Mouse (Mus musculus) stomach, postnatal 0 days (tissue): ENCODE measurements at regions not wholly inside any gene's neighbourhood (a gene's known extent, or its start where the extent isn't known, plus 50 kb on each side); places are given as distances from the start of the nearest gene placed in this dataset.
"Not testable (repeated sequence)": the region's sequence is repeated elsewhere in the genome, so short reads cannot be mapped to it uniquely, and the experiment has no call there.

ENCODE experiments used
- ATAC-seq: fragments of 200-750 bp; cut with Nextera tagmentation; 2 replicates; pipeline ENCODE4 v1.8.0; 2017; ENCODE audit not compliant: low FRiP score, low TSS enrichment
- DNase-seq: peaks from one replicate; pipeline ENCODE4 v3.0.0-alpha.2; 2016; ENCODE audit warnings: low spot score
- H3K27ac ChIP-seq: fragments of 300-500 bp; sonication (generic); replicated peaks from 2 replicates; pipeline ENCODE4 v1.5.1; 2014; ENCODE audit warnings: mild to moderate bottlenecking, control low read depth
- H3K27me3 ChIP-seq: fragments of 300-500 bp; sonication (generic); 2 replicates; pipeline ENCODE4 v1.6.1; 2014; ENCODE audit warnings: low read length; ENCODE audit not compliant: control insufficient read depth, insufficient read depth
- H3K36me3 ChIP-seq: fragments of 300-500 bp; sonication (generic); 2 replicates; pipeline ENCODE4 v1.6.1; 2014; ENCODE audit warnings: low read length, mixed read lengths; ENCODE audit not compliant: control insufficient read depth, insufficient read depth
- H3K4me1 ChIP-seq: fragments of 300-500 bp; sonication (generic); replicated peaks from 2 replicates; pipeline ENCODE4 v1.6.1; 2014; ENCODE audit warnings: antibody characterized with exemption; ENCODE audit not compliant: control insufficient read depth, insufficient read depth
- H3K4me2 ChIP-seq: fragments of 300-500 bp; sonication (generic); replicated peaks from 2 replicates; pipeline ENCODE4 v1.6.1; 2014; ENCODE audit warnings: low read depth, mild to moderate bottlenecking, control low read depth, moderate library complexity
- H3K4me3 ChIP-seq: fragments of 300-500 bp; sonication (generic); 2 replicates; pipeline ENCODE4 v1.5.1; 2014; ENCODE audit warnings: low read depth, low read length, control low read depth
- H3K9ac ChIP-seq: fragments of 300-500 bp; sonication (generic); 2 replicates; pipeline ENCODE4 v1.6.1; 2014; ENCODE audit warnings: mild to moderate bottlenecking, low read length, control low read depth, mixed read lengths
- H3K9me3 ChIP-seq: fragments of 300-500 bp; sonication (generic); 2 replicates; pipeline ENCODE4 v1.6.1; 2016; ENCODE audit warnings: low read length; ENCODE audit not compliant: control insufficient read depth
- CTCF ChIP-seq: IDR thresholded peaks from 2 replicates; pipeline ENCODE4 v1.5.1; 2016; ENCODE audit warnings: antibody characterized with exemption, low read depth, mild to moderate bottlenecking, moderate library complexity
- EP300 ChIP-seq: optimal IDR thresholded peaks from 2 replicates; pipeline ENCODE3; 2016; ENCODE audit warnings: antibody characterized with exemption
- WGBS: fragments of 180-500 bp; shearing (Covaris S2); extraction: QIAGEN DNeasy Blood & Tissue Kit; methylation state at CpG from one replicate; pipeline ENCODE4 v1.1.7; 2014; 5-methylcytosine and 5-hydroxymethylcytosine counted together

DNA sequence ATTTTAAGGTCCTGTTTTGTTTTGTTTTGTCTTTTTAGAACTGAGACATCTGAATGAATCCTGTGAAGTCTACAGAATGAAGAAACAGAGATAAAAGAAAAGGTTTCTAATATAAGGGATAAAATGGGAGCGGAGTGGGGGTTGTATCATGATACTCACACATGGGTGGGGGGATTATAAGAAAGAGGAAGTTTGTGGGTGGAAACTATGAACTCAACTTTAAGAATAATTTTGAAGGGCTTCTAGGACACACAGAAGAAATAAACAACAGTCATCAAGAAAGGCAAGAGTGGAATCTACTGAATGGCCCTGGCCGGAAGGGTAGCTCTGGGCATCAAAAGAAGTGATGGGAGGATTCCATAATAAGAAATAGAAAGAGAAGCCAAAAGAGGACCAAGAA lies 125.1 kb downstream of the Tomm20 start:
- Histone ChIP-seq H3K4me2 (no peak overlapping the region), H3K9ac (no peak overlapping the region), H3K4me1 (no peaks in the 10 kb centered on the region; the same call in 1 of the 2 replicates), H3K27me3 (no peaks in the 10 kb centered on the region), H3K4me3 (no peak overlapping the region), H3K36me3 (no peaks in the 10 kb centered on the region), H3K9me3 (no peaks in the 10 kb centered on the region), H3K27ac (no peak overlapping the region)
- DNase-seq: no peak
- TF ChIP-seq CTCF: no peak
- no peak for TF ChIP-seq EP300
- ATAC-seq: no peak
- WGBS: 94% methylated on average over 2 of the region's 2 CpGs

- Histone ChIP-seq H3K27ac (no peak overlapping the region), H3K4me3 (no peak overlapping the region), H3K27me3 (no peaks in the 10 kb centered on the region), H3K36me3 (no peaks in the 10 kb centered on the region), H3K9me3 (no peaks in the 10 kb centered on the region), H3K4me1 (no peaks in the 10 kb centered on the region), H3K4me2 (no peak overlapping the region), H3K9ac (no peak overlapping the region)
- WGBS: 89% methylated on average over 3 of the region's 3 CpGs
- ATAC-seq (no peak), DNase-seq (no peak)
- TF ChIP-seq CTCF (no peak), EP300 (no peak)
Observed at GRCm38 (mm10) chr8:126819261-126819660, 126.4 kb downstream of the Tomm20 start.

GRCm38 (mm10) chr8:126816155-126816554 lies 129.5 kb downstream of the Tomm20 start:
- Histone ChIP-seq H3K36me3 (no peaks in the 10 kb centered on the region), H3K27me3 (no peaks in the 10 kb centered on the region), H3K9me3 (no peaks in the 10 kb centered on the region; the same call in 1 of the 2 replicates), H3K4me1 (no peaks in the 10 kb centered on the region), H3K4me2 (no peak overlapping the region), H3K27ac (no peak overlapping the region), H3K9ac (no peak overlapping the region), H3K4me3 (no peak overlapping the region)
- WGBS: 73% methylated on average over 3 of the region's 3 CpGs
- TF ChIP-seq EP300 (no peak), CTCF (no peak)
- DNase-seq (no peak), ATAC-seq (no peak)

- TF ChIP-seq CTCF (no peak), EP300 (no peak)
- Histone ChIP-seq H3K4me3 (no peak overlapping the region), H3K9me3 (no peaks in the 10 kb centered on the region; the same call in 1 of the 2 replicates), H3K27me3 (no peaks in the 10 kb centered on the region), H3K4me1 (no peaks in the 10 kb centered on the region), H3K9ac (no peak overlapping the region), H3K27ac (peak overlapping the region; percentile 18; the same call in 1 of the 2 replicates), H3K36me3 (no peaks in the 10 kb centered on the region), H3K4me2 (no peak overlapping the region)
- ATAC-seq: peak; percentile 63
- no peak for DNase-seq
- 72% methylated on average over 4 of the region's 4 CpGs for WGBS
Observed at GRCm38 (mm10) chr8:126814427-126814826, 131.2 kb downstream of the Tomm20 start.

- no peaks in the 10 kb centered on the region for H3K27me3 ChIP-seq
- H3K27ac ChIP-seq: no peak overlapping the region
- DNase-seq: no peak
- no peaks in the 10 kb centered on the region; the same call in 1 of the 2 replicates for H3K9me3 ChIP-seq
- no peak overlapping the region for H3K4me2 ChIP-seq
- H3K4me1 ChIP-seq: no peaks in the 10 kb centered on the region
- H3K4me3 ChIP-seq: no peak overlapping the region
- no peak overlapping the region for H3K9ac ChIP-seq
- TF ChIP-seq EP300: no peak
- TF ChIP-seq CTCF: peak; percentile 62
- ATAC-seq: 0 out of 2 replicates have a peak, but pooled peaks have one; percentile 12
- no peaks in the 10 kb centered on the region for H3K36me3 ChIP-seq
- WGBS: 86% methylated on average over 4 of the region's 4 CpGs
Observed at GRCm38 (mm10) chr8:126813621-126814020, 132.0 kb downstream of the Tomm20 start.

GRCm38 (mm10) chr8:126812777-126813176 lies 132.9 kb downstream of the Tomm20 start:
- Histone ChIP-seq H3K4me2 (no peak overlapping the region), H3K4me3 (no peak overlapping the region), H3K9ac (no peak overlapping the region), H3K4me1 (no peaks in the 10 kb centered on the region), H3K9me3 (no peaks in the 10 kb centered on the region; the same call in 1 of the 2 replicates), H3K36me3 (no peaks in the 10 kb centered on the region), H3K27ac (no peak overlapping the region), H3K27me3 (no peaks in the 10 kb centered on the region)
- 93% methylated on average over 5 of the region's 5 CpGs for WGBS
- DNase-seq: no peak
- TF ChIP-seq CTCF: peak; percentile 11; the same call in 1 of the 2 replicates
- TF ChIP-seq EP300: no peak
- no peak for ATAC-seq

DNA sequence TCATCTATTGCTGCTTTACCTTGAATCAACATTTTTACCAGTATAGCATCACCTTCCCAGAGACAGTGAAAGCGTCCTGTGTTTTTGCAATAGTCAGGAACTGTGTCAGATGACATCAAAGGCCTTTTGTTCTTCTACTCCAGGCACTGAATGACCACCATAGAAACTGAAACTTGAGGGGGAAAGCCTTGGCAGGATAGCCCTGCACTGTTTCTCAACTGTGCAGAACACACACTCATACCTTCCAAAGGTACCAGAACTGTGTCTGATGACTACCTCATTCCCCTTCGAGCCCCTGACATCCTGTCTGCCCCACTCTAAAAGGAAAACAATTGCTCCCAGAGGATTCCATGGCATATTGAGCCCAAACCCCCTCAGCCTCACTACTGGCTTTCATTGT lies 134.3 kb downstream of the Tomm20 start:
- not testable (repeated sequence) for H3K9me3 ChIP-seq, H3K4me3 ChIP-seq, H3K4me2 ChIP-seq, ATAC-seq, H3K9ac ChIP-seq, H3K27ac ChIP-seq, DNase-seq, H3K36me3 ChIP-seq, H3K4me1 ChIP-seq, H3K27me3 ChIP-seq
- 66% methylated on average over 2 of the region's 2 CpGs for WGBS
